Mouse (Mus musculus) CH12.LX (cell line): ENCODE measurements at regions not wholly inside any gene's neighbourhood (a gene's known extent, or its start where the extent isn't known, plus 50 kb on each side); places are given as distances from the start of the nearest gene placed in this dataset.

ENCODE experiments used
- DNase-seq: peaks from one replicate; pipeline ENCODE4 v3.0.0-alpha.2; 2013; ENCODE audit errors: extremely low read depth
- H3K27ac ChIP-seq: 2 replicates; pipeline ENCODE4 v1.5.1; 2012; ENCODE audit warnings: low read depth, mild to moderate bottlenecking, control low read depth, moderate library complexity; ENCODE audit not compliant: insufficient read depth
- H3K27me3 ChIP-seq: replicated peaks from 2 replicates; pipeline ENCODE3; 2012; ENCODE audit warnings: inconsistent platforms
- H3K36me3 ChIP-seq, 2 experiments: replicated peaks in 1 of 2; 2 replicates each; pipeline versions ENCODE3 to v1.6.1; 2012; ENCODE audit warnings: inconsistent platforms in 1 of 2, low read length in 1 of 2, mild to moderate bottlenecking in 1 of 2, mixed read lengths in 1 of 2, moderate library complexity in 1 of 2; ENCODE audit not compliant: control insufficient read depth in 1 of 2, insufficient read depth in 1 of 2
- H3K4me1 ChIP-seq, 2 experiments: 2 replicates each; pipeline ENCODE4 v1.6.1; 2012; ENCODE audit warnings: inconsistent platforms in 1 of 2, moderate library complexity in 1 of 2; ENCODE audit not compliant: insufficient read depth in 2 of 2, control insufficient read depth in 1 of 2
- H3K4me2 ChIP-seq: 2 replicates; pipeline ENCODE4 v1.6.1; 2012; ENCODE audit warnings: low read depth, mild to moderate bottlenecking, control low read depth; ENCODE audit not compliant: poor library complexity, insufficient read depth, severe bottlenecking
- H3K4me3 ChIP-seq, 3 experiments: fragments of 150-350 bp in 1 of 3; sonication (generic) in 1 of 3; replicated peaks in 1 of 3; 2 replicates each; pipeline versions ENCODE3 to v1.5.1; 2011 to 2012; ENCODE audit warnings: low read depth in 2 of 3, low read length in 2 of 3, mild to moderate bottlenecking in 2 of 3, moderate library complexity in 2 of 3, control low read depth in 1 of 3, improper control_type of control experiment in 1 of 3, inconsistent platforms in 1 of 3, mixed read lengths in 1 of 3; ENCODE audit not compliant: poor library complexity in 1 of 3
- H3K79me2 ChIP-seq: replicated peaks from 2 replicates; pipeline ENCODE4 v1.6.1; 2012; ENCODE audit warnings: mild to moderate bottlenecking, moderate library complexity; ENCODE audit not compliant: control insufficient read depth, poor library complexity, insufficient read depth, severe bottlenecking; ENCODE audit errors: extremely low read depth
- H3K9ac ChIP-seq: 2 replicates; pipeline ENCODE4 v1.6.1; 2012; ENCODE audit warnings: low read depth, mild to moderate bottlenecking, control low read depth, moderate library complexity; ENCODE audit not compliant: insufficient read depth
- H3K9me3 ChIP-seq: replicated peaks from 2 replicates; pipeline ENCODE3; 2012; ENCODE audit warnings: low read length, inconsistent platforms, mixed read lengths
- BHLHE40 ChIP-seq: IDR thresholded peaks from 2 replicates; pipeline ENCODE4 v1.6.1; 2011; ENCODE audit warnings: mild to moderate bottlenecking, low read depth, low read length, improper control_type of control experiment
- E2F4 ChIP-seq: IDR thresholded peaks from 2 replicates; pipeline ENCODE4 v1.6.1; 2011; ENCODE audit warnings: low read depth, low read length, improper control_type of control experiment; ENCODE audit not compliant: insufficient replicate concordance
- ELF1 ChIP-seq: IDR thresholded peaks from 2 replicates; pipeline ENCODE4 v1.6.1; 2014; ENCODE audit warnings: low read depth, mild to moderate bottlenecking, inconsistent platforms, low read length, improper control_type of control experiment
- ETS1 ChIP-seq: conservative IDR thresholded peaks from 2 replicates; pipeline ENCODE4 v1.6.1; 2012; ENCODE audit warnings: low read depth, mild to moderate bottlenecking, inconsistent platforms, low read length, improper control_type of control experiment, moderate library complexity
- IRF4 ChIP-seq: IDR thresholded peaks from 2 replicates; pipeline ENCODE4 v1.6.1; 2014; ENCODE audit warnings: low read depth, mild to moderate bottlenecking, inconsistent platforms, low read length, improper control_type of control experiment
- JUN ChIP-seq: IDR thresholded peaks from 2 replicates; pipeline ENCODE4 v1.6.1; 2011; ENCODE audit warnings: low read depth, mild to moderate bottlenecking, low read length, improper control_type of control experiment, moderate library complexity; ENCODE audit not compliant: insufficient read depth
- JUND ChIP-seq: conservative IDR thresholded peaks from 2 replicates; pipeline ENCODE4 v1.6.1; 2011; ENCODE audit warnings: low read depth, low read length, improper control_type of control experiment
- MAX ChIP-seq: IDR thresholded peaks from 2 replicates; pipeline ENCODE4 v1.6.1; 2011; ENCODE audit warnings: low read length, improper control_type of control experiment
- MEF2A ChIP-seq: IDR thresholded peaks from 2 replicates; pipeline ENCODE4 v1.6.1; 2014; ENCODE audit warnings: low read depth, mild to moderate bottlenecking, inconsistent platforms, low read length, improper control_type of control experiment, borderline replicate concordance
- NELFE ChIP-seq: IDR thresholded peaks from 2 replicates; pipeline ENCODE4 v1.6.1; 2011; ENCODE audit warnings: low read depth, low read length, improper control_type of control experiment
- POLR2AphosphoS2 ChIP-seq: IDR thresholded peaks from 2 replicates; pipeline ENCODE4 v1.6.1; 2011; ENCODE audit warnings: low read depth, low read length, improper control_type of control experiment
- RCOR1 ChIP-seq: conservative IDR thresholded peaks from 2 replicates; pipeline ENCODE4 v1.6.1; 2012; ENCODE audit warnings: low read depth, mild to moderate bottlenecking, inconsistent platforms, low read length, improper control_type of control experiment
- TCF12 ChIP-seq: IDR thresholded peaks from 2 replicates; pipeline ENCODE4 v1.6.1; 2014; ENCODE audit warnings: low read depth, mild to moderate bottlenecking, inconsistent platforms, low read length, improper control_type of control experiment
- USF2 ChIP-seq: conservative IDR thresholded peaks from 2 replicates; pipeline ENCODE4 v1.6.1; 2011; ENCODE audit warnings: low read depth, low read length, improper control_type of control experiment
- ZKSCAN1 ChIP-seq: IDR thresholded peaks from 2 replicates; pipeline ENCODE4 v1.6.1; 2012; ENCODE audit warnings: low read depth, inconsistent platforms, low read length, improper control_type of control experiment, borderline replicate concordance
- ZNF384 ChIP-seq: IDR thresholded peaks from 2 replicates; pipeline ENCODE4 v1.6.1; 2012; ENCODE audit warnings: low read depth, low read length, improper control_type of control experiment, inconsistent platforms
- dilution Hi-C: fragments of 300-500 bp; cut with MboI; formaldehyde crosslinking; loops from 2 replicates; pipeline ENCODE4 v1.14.3; 2020; ENCODE audit warnings: low sequenced_read_pairs; ENCODE audit not compliant: extremely low pct_unique_long_range_greater_than_20kb, extremely low pct_ligation_motif_present
- in situ Hi-C: fragments of 300-500 bp; cut with MboI; formaldehyde crosslinking; loops from 3 replicates; pipeline ENCODE4 v1.14.3; 2019; ENCODE audit warnings: low sequenced_read_pairs, low pct_ligation_motif_present, low pct_unique_long_range_greater_than_20kb, mixed read lengths

- no peak overlapping the region for H3K9ac ChIP-seq
- TF ChIP-seq JUND (peak; percentile 51), RCOR1 (no peak), ETS1 (peak; percentile 23; the same call in 1 of the 2 replicates)
- no peaks in the 10 kb centered on the region for H3K9me3 ChIP-seq
- peaks cover 0 to 10% of the 10 kb centered on the region in 2 experiments; a peak in 2 of 4 replicates for H3K4me1 ChIP-seq
- H3K36me3 ChIP-seq: no peaks in the 10 kb centered on the region
- no peaks in the 10 kb centered on the region for H3K27me3 ChIP-seq
- no peak overlapping the region for H3K4me3 ChIP-seq
- dilution Hi-C loops: no loop called here
- in situ Hi-C loops: no loop called here
- H3K79me2 ChIP-seq: no peaks in the 10 kb centered on the region
- H3K27ac ChIP-seq: no peak overlapping the region
- DNase-seq: peak; percentile 67
- H3K4me2 ChIP-seq: no peak overlapping the region
These were observed 590.5 kb downstream of the Nxph1 start for GRCm38 (mm10) chr6:9538737-9539136.

DNA sequence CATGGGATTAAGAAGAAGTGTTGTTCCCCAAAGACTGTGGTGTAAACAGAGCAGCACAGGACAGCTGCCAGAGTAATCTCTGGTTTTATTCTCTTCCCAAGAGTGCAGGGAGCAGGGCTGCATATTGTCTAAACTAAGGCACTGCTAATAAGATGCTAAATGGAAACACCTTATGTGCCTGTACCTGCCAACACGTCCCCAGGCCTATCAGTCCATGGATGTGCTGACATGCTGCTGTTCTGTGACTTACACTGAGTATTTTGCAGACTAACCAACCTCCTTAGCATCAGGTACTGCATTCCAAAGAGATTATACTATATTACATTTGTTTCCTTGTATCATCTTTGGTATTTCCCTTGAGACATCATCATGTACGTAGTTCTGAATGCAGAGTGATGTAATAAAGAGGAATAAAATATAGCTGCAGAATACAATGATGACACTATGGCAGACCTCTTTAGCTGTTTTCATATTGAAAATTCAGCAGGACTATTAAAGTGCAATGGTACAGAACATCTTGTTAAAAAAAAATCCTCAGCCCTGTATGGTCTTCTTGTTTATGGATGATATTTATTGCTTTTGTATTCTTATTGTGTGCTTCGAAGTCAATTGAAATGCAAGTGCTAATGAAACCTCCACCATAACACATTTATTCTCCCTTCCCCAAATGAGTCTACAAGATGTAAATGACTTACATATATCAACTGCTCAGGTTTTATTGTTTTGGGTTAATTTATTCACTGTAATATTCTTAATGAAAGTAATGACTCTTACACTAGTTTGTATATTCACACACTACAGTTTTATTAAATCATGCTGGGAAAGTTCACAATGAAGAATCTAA, 602.1 kb downstream of the Nxph1 start:
- H3K27me3 ChIP-seq: no peaks in the 10 kb centered on the region
- no peak for DNase-seq
- no peaks in the 10 kb centered on the region for H3K4me1 ChIP-seq
- H3K4me3 ChIP-seq: no peak overlapping the region
- in situ Hi-C loops: no loop called here
- no peak for TF ChIP-seq TCF12
- no peak for TF ChIP-seq NELFE
- no peak for TF ChIP-seq ETS1
- no peak for TF ChIP-seq ZKSCAN1
- TF ChIP-seq MAX: no peak
- TF ChIP-seq ZNF384: no peak
- TF ChIP-seq E2F4: no peak
- TF ChIP-seq POLR2AphosphoS2: no peak
- TF ChIP-seq MEF2A: no peak
- no peak for TF ChIP-seq ELF1
- no peak for TF ChIP-seq IRF4
- no peak for TF ChIP-seq JUN
- no peak for TF ChIP-seq USF2
- TF ChIP-seq BHLHE40: no peak
- H3K4me2 ChIP-seq: no peak overlapping the region
- H3K27ac ChIP-seq: no peak overlapping the region
- H3K36me3 ChIP-seq: no peaks in the 10 kb centered on the region
- no peak overlapping the region for H3K9ac ChIP-seq
- no peaks in the 10 kb centered on the region for H3K9me3 ChIP-seq
- H3K79me2 ChIP-seq: no peaks in the 10 kb centered on the region
- dilution Hi-C loops: no loop called here
